Mouse (Mus musculus): ENCODE measurements around the gene Tmem170b.

DNA sequence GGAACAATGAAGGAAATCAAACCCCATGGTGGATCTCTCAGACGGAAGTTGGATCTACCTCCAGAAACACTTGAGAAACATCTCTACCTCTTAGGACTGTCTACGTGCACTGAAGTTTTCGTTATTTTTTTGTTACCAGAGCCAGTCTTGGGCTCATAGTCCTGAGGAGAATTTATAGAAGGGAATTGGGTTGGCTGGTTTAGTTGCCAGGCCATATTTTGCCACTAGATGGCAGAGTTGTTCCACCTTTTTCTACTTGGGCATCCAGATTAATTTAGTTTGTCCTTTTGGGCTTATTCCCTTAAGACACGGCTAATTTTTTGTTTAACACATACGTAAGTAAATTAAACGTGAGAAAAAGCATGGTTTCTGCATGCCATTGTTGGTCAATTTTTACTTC, 37.1 kb downstream of the Tmem170b start:
- no peak for TF ChIP-seq CTCF (IDR thresholded peaks at IDR 0.05; ENCODE audit: control insufficient read depth, insufficient read depth, insufficient read length)
- TF ChIP-seq USF1 (IDR thresholded peaks at IDR 0.05; ENCODE audit: low read depth) = no peak
- no peak for TF ChIP-seq MYOD1 (IDR thresholded peaks at IDR 0.05; ENCODE audit: control insufficient read depth, insufficient read length, low read depth)
- no peak for TF ChIP-seq MAX (IDR thresholded peaks at IDR 0.05)
- no peak for TF ChIP-seq MYOG (IDR thresholded peaks at IDR 0.05; ENCODE audit: control insufficient read depth, extremely low read depth, insufficient read length)
- TF ChIP-seq FOSL1 (IDR thresholded peaks at IDR 0.05; ENCODE audit: insufficient read depth, low read length, poor library complexity, severe bottlenecking) = no peak
- TF ChIP-seq CEBPB (IDR thresholded peaks at IDR 0.05; ENCODE audit: low read depth) = no peak

Measured in C2C12 (cell line).